Mouse (Mus musculus): ENCODE measurements around the gene Zmiz1. TPM values are rescaled to one million over a fixed set of nuclear protein-coding genes. Genes with fewer than 3 reads are reported as not detected.
A peak's percentile ranks its signal among the peaks of the same experiment; 100 is the strongest.

Zmiz1 gene
- polyA plus RNA-seq, 1 experiment = 45.9 TPM

- DNase-seq (ENCODE audit: extremely low spot score in 1 of 2, low spot score in 1 of 2) = no peak
Observed at GRCm38 (mm10) chr14:25630647-25631409, 171.8 kb downstream of the Zmiz1 start.

- DNase-seq (ENCODE audit: extremely low spot score in 1 of 2, low spot score in 1 of 2) = no peak
Observed at GRCm38 (mm10) chr14:25631481-25631880, 172.5 kb downstream of the Zmiz1 start.

DNA sequence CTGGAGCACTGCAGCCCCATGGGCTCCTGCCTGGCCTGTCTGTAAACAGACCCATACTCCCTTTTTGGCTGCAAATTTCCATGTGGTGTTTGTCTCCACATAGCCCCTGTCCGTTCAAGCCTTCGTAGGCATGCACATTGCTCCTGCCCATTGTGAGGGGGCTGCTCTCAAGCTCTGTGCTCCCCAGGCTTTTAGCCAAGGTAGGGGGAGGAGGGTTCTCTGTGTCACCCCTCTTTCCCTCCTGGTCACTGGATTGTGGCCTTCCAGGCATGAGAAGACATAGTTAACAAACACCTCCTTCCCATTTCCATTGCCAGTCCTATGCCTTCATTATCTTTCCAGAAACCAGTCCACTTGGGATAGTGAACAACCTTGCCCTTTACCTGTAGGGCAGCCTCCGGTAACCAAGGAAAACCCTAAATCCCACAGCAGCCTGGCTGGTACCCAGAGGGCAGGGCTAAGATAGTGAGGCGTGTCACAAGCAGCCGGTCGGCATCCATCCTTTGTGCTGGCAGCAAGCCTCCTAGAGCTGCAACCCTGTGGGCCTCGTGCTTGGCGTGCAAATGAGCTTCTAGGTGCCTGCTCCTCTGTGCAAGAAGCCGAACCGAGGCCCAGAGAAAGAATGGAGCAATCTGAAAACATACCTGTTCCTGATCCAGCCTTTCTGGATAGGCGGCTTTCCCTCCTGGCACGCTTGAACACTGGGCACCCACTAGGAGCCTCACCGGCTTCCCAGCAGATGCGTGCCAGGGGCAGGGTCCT is 174.7 kb downstream of the Zmiz1 start:
- DNase-seq (ENCODE audit: extremely low spot score in 1 of 2, low spot score in 1 of 2) = peak in 1 of 2 experiments; percentile 64

GRCm38 (mm10) chr14:25634328-25634727 is 175.3 kb downstream of the Zmiz1 start:
- no peak for DNase-seq (ENCODE audit: extremely low spot score in 1 of 2, low spot score in 1 of 2)

DNA sequence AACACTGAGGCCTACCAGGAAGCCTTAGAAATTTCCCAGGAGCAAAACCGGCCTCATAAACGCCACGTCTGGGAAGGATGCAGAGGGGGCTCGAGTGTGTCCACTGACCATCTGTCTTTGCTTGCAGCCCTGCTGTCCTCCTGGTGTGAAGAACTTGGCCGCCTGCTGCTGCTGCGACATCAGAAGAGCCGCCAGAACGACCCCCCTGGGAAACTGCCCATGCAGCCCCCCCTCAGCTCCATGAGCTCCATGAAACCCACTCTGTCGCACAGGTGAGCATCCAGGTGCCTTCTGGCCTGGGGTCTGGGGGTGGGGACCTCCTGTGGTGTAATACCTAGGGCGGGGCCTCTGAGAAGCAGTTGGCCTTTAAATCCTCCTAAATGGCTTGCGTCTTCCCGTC is 176.8 kb downstream of the Zmiz1 start:
- DNase-seq (ENCODE audit: extremely low spot score in 1 of 2, low spot score in 1 of 2) = no peak

GRCm38 (mm10) chr14:25636297-25636696 is 177.3 kb downstream of the Zmiz1 start:
- DNase-seq (ENCODE audit: extremely low spot score in 1 of 2, low spot score in 1 of 2) = peak in 1 of 2 experiments; percentile 42

- DNase-seq (ENCODE audit: extremely low spot score in 1 of 2, low spot score in 1 of 2) = no peak
Observed at GRCm38 (mm10) chr14:25639120-25639758, 180.3 kb downstream of the Zmiz1 start.

- no peak for DNase-seq (ENCODE audit: extremely low spot score in 1 of 2, low spot score in 1 of 2)
Observed at GRCm38 (mm10) chr14:25639979-25640378, 181.0 kb downstream of the Zmiz1 start.

DNA sequence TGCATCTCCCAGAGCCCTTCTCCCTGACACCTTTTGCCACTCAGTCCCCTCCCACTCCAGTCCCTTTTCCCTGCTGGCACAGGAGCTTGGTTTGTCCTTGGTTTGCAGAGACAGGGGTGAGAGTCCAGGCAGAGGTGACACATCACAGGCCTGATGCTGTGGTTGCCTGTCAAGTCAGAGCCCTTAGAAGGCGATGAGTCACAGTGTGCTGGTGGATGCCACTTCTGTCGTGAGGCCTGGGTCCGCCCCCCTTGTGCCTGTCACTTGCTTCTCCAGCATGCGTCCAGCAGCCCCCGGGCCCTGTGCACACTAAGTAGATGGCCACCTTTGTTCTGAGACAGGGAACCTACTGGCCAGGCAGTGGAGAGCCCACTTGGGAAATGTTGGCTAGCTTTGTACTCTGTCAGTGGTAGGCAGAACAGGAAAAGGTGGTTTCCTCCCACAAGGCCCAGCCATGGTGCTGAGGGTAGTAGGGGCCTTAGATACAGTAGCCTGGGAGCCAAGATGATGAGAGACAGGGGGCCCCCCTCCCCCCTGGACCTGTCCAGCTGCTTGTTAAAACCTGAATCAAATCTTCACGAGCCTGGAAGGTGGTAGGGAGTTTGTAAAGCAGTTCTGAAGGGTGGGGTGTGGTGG is 181.6 kb downstream of the Zmiz1 start:
- DNase-seq (ENCODE audit: extremely low spot score in 1 of 2, low spot score in 1 of 2) = peak in 1 of 2 experiments; percentile 59

DNA sequence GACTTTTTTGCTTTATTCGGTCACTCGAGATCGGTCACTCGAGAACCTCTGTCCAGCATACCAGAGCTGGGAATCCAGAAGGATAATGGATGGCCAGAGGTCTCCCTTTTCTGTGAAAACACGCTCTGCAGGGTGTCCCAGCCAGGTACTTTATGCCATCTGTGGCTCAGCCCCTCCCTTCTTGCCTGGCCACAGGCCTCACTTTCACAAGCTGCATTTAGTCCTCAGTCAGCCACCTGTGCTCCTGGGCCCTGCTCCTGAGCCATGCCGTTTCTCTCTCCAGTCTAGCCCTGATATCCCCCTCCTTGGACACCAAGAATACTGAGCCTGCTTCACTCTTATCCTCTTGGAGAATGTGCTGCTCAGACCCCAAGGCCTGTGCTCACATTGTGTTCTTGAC is 182.1 kb downstream of the Zmiz1 start:
- no peak for DNase-seq (ENCODE audit: extremely low spot score in 1 of 2, low spot score in 1 of 2)

DNA sequence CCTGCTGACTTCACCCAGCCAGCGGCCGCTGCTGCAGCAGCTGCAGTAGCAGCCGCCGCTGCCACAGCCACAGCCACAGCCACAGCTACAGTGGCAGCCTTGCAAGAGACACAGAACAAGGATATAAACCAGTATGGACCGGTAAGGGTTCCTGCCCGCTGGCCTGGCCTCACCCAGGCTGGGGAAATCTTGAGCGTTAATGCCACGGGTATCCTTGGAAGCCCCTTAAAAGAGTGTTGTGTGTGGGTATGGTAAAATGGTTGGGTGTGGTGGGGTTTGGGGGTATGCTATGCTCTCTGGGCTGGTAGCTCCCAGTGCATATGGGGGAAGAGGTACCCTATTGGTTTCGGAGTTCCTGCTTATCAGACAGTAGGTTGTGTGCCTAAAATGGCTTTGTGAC is 186.7 kb downstream of the Zmiz1 start:
- no peak for DNase-seq (ENCODE audit: extremely low spot score in 1 of 2, low spot score in 1 of 2)

- peak in 1 of 2 experiments; percentile 85 for DNase-seq (ENCODE audit: extremely low spot score in 1 of 2, low spot score in 1 of 2)
Observed at GRCm38 (mm10) chr14:25646161-25646621, 187.2 kb downstream of the Zmiz1 start.

- DNase-seq (ENCODE audit: extremely low spot score in 1 of 2, low spot score in 1 of 2) = no peak
Observed at GRCm38 (mm10) chr14:25651131-25651530, 192.1 kb downstream of the Zmiz1 start.

DNA sequence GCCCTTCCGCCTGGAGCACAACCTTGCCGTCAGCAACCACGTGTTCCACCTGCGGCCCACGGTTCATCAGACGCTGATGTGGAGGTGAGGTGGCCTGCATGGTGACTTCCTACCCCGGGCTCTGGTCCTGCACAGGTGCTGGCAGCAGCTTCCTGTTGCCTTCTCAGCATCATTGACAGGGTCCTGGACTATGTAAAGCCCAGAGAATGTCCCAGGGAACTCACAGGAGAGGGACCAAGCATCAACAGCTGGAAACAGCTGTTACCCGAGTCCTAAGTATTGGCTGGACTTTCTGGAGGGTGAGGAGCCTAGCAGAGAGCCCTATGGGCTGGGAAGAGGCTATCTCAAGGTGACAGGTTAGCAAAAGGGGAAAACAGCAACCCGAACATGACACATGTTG is 192.9 kb downstream of the Zmiz1 start:
- DNase-seq (ENCODE audit: extremely low spot score in 1 of 2, low spot score in 1 of 2) = no peak

GRCm38 (mm10) chr14:25654401-25655197 is 195.6 kb downstream of the Zmiz1 start:
- DNase-seq (ENCODE audit: extremely low spot score in 1 of 2, low spot score in 1 of 2) = peak; percentile 74 to 75

DNA sequence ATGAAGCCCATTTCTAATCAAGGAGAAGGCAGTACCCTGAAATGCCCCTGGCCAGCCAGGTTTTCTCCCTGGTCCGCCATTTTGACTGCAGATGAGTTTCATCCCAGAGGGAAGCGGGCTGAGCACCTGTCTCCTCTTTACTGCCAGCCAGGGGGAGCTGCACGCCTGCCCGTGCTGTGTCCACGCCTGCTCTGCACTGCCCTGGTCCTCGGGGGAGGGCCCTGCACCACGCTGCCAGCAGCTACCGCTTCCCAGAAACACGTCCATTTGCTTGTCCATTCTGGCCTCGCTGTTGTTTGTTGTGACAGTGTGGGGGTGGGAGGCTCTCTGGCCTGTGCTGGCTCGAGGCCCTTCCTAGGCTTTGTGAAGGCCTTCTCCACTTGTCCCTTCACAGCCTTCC is 201.7 kb downstream of the Zmiz1 start:
- no peak for DNase-seq (ENCODE audit: extremely low spot score in 1 of 2, low spot score in 1 of 2)

GRCm38 (mm10) chr14:25661185-25661920 is 202.4 kb downstream of the Zmiz1 start:
- no peak for DNase-seq (ENCODE audit: extremely low spot score in 1 of 2, low spot score in 1 of 2)

DNA sequence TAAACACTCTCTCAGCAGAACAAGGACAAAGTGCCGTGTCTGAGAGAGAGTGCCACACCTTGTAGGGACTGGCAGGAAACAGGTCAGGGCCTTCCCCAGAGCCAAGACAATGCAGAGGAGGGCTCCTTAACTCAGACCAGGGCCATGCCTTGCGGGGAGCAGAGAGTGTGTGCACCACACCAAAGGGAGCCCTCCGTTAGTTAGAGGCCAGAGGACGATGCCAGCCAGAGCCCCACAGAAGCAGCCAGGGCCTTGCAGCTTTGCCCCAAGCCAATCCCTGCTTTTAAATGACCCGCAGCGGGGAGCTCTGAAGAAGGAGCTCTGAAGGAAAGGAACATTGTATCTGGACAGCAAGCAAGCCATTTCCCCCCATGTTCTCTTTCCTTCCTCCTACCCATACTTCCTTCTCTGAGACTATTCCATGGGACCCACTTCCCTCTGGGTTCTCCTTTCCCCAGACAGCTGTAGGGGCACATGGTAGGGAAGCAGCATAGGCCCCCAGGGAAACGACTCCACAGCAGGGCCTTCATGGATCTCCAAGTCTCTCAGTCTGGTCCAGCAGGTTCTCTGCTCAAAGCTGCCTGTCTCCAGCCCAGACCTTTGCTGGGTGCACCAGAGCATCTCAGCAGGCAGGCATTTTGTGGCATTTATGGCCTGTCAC is 204.8 kb downstream of the Zmiz1 start:
- no peak for DNase-seq (ENCODE audit: extremely low spot score in 1 of 2, low spot score in 1 of 2)

GRCm38 (mm10) chr14:25664310-25664695 is 205.3 kb downstream of the Zmiz1 start:
- no peak for DNase-seq (ENCODE audit: extremely low spot score in 1 of 2, low spot score in 1 of 2)
